Mouse (Mus musculus) liver, embryonic 14.5 days (tissue): ENCODE measurements around the gene Kctd20.

ENCODE experiments used
- CTCF ChIP-seq: IDR thresholded peaks from 2 replicates; pipeline ENCODE4 v1.5.1; 2016; ENCODE audit warnings: antibody characterized with exemption, low read depth, control low read depth
- EP300 ChIP-seq: IDR thresholded peaks from 2 replicates; pipeline ENCODE4 v1.6.1; 2016; ENCODE audit warnings: antibody characterized with exemption, low read depth

DNA sequence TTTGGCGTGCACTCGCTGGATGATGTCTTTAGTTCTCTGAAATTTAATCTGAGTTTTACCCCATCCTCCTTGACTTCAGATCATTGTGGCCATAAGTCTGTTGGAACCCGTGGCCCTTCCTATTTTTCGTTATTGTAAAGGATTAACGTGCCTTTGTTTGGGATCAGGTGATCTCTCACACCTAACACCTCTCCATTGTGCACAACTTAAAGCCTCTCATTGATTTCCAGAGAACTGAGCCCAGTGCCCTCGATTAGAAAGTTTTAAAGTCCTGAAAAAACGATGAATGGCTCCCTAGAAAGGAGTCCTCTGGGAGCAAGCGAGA is 56.5 kb downstream of the Kctd20 start:
- no peak for TF ChIP-seq CTCF
- no peak for TF ChIP-seq EP300
